ENCODE assay signal across 19 mouse cellular contexts in genomic region chr15:36945309-36945708, GRCm38 (mm10).
DNase-seq lines count a peak whose midpoint lies in the region; ATAC-seq and TF ChIP-seq lines count a peak whose summit lies in the region.
"Had no signal": no experiment of that assay in that cellular context is flagged by ENCODE, and none has a peak within 500 bp of the region (broad histone marks: within the 10 kb centered on the region; RNA-seq: fewer than 3 reads in every experiment).

No protein-coding gene starts in this region.

- no peak for TF ChIP-seq RAD21 in MEL (IDR thresholded peaks at IDR 0.05; ENCODE audit: low read depth, low read length)

- no peak for DNase-seq in hindbrain, embryonic 11.5 days (ENCODE audit: low spot score)
- no peak for DNase-seq in MEL (ENCODE audit: low read depth, low spot score)
- no peak for DNase-seq in hindbrain, postnatal 0 days (ENCODE audit: low spot score)
- no peak for DNase-seq in cerebellum, adult 8-10 months
- no peak for DNase-seq in retina, postnatal 1 day
- DNase-seq: adrenal gland, postnatal 10 days; cerebellum, adult 9-11 months; gastrocnemius, postnatal 14 days; heart, adult 11 months; kidney, postnatal 25 days; lung, postnatal 4 days; thymus, adult 2 months; thymus, postnatal 4 days had no signal

- H3K79me2 ChIP-seq in MEL (ENCODE audit: control insufficient read depth, insufficient read depth, low read length, poor library complexity) = no peaks in the 10 kb centered on the region

- H3K4me2 ChIP-seq in hindbrain, embryonic 13.5 days = no peak overlapping the region
- no peak overlapping the region for H3K4me2 ChIP-seq in hindbrain, embryonic 11.5 days (replicated peaks; ENCODE audit: low read depth, low read length)
- H3K4me2 ChIP-seq in hindbrain, postnatal 0 days (ENCODE audit: low read depth, low read length) = no peak overlapping the region
- H3K4me2 ChIP-seq in midbrain, embryonic 16.5 days (ENCODE audit: low read length) = no peak overlapping the region
- H3K4me2 ChIP-seq: embryonic facial prominence, embryonic 15.5 days; heart, embryonic 11.5 days had no signal

- H3K9ac ChIP-seq in hindbrain, embryonic 13.5 days = 0 out of 2 replicates have a peak overlapping the region, but pooled peaks have one; percentile 14
- no peak overlapping the region for H3K9ac ChIP-seq in hindbrain, embryonic 11.5 days (ENCODE audit: low read depth, low read length)
- no peak overlapping the region for H3K9ac ChIP-seq in MEL (ENCODE audit: control insufficient read depth, low read depth, low read length, poor library complexity, severe bottlenecking)
- no peak overlapping the region for H3K9ac ChIP-seq in hindbrain, postnatal 0 days (replicated peaks; ENCODE audit: low read length)
- H3K9ac ChIP-seq in midbrain, embryonic 16.5 days (ENCODE audit: low read depth, low read length) = no peak overlapping the region
- H3K9ac ChIP-seq: embryonic facial prominence, embryonic 15.5 days had no signal

- H3K36me3 ChIP-seq in hindbrain, embryonic 13.5 days = no peaks in the 10 kb centered on the region
- H3K36me3 ChIP-seq in hindbrain, embryonic 11.5 days (ENCODE audit: control insufficient read depth, insufficient read depth, low read length) = no peaks in the 10 kb centered on the region
- H3K36me3 ChIP-seq in MEL (ENCODE audit: control insufficient read depth in 1 of 2, insufficient read depth in 2 of 2, low read length in 2 of 2) = no peaks in the 10 kb centered on the region
- H3K36me3 ChIP-seq in hindbrain, postnatal 0 days (ENCODE audit: insufficient read depth, low read length) = no peaks in the 10 kb centered on the region
- no peaks in the 10 kb centered on the region for H3K36me3 ChIP-seq in midbrain, embryonic 16.5 days (ENCODE audit: control insufficient read depth, insufficient read depth, low read length)
- H3K36me3 ChIP-seq: embryonic facial prominence, embryonic 15.5 days had no signal

- 75% methylated on average over 4 of the region's 4 CpGs for WGBS in hindbrain, embryonic 13.5 days
- 81% methylated on average over 4 of the region's 4 CpGs for WGBS in hindbrain, embryonic 11.5 days
- WGBS in hindbrain, postnatal 0 days = 83% methylated on average over 4 of the region's 4 CpGs
- 90% methylated on average over 4 of the region's 4 CpGs for WGBS in midbrain, embryonic 16.5 days

- no peaks in the 10 kb centered on the region for H3K27me3 ChIP-seq in hindbrain, embryonic 13.5 days
- no peaks in the 10 kb centered on the region for H3K27me3 ChIP-seq in hindbrain, embryonic 11.5 days (ENCODE audit: control insufficient read depth, insufficient read depth, low read length)
- H3K27me3 ChIP-seq in MEL (ENCODE audit: control insufficient read depth in 1 of 2, insufficient read depth in 2 of 2, low read length in 2 of 2) = no peaks in the 10 kb centered on the region
- no peaks in the 10 kb centered on the region for H3K27me3 ChIP-seq in hindbrain, postnatal 0 days (ENCODE audit: insufficient read depth, low read length)
- no peaks in the 10 kb centered on the region for H3K27me3 ChIP-seq in midbrain, embryonic 16.5 days (ENCODE audit: control insufficient read depth, insufficient read depth, low read depth, low read length)
- H3K27me3 ChIP-seq: embryonic facial prominence, embryonic 15.5 days had no signal

- no peak for ATAC-seq in hindbrain, embryonic 13.5 days (ENCODE audit: low FRiP score)
- ATAC-seq in hindbrain, embryonic 11.5 days (ENCODE audit: low FRiP score) = no peak
- no peak for ATAC-seq in hindbrain, postnatal 0 days
- no peak for ATAC-seq in midbrain, embryonic 16.5 days
- ATAC-seq: intestine, postnatal 0 days had no signal

- TF ChIP-seq CTCF in MEL (IDR thresholded peaks at IDR 0.05 in 2 of 3, conservative IDR thresholded peaks at IDR 0.05 in 1 of 3; ENCODE audit: control insufficient read depth in 1 of 3, insufficient read depth in 1 of 3, low read depth in 2 of 3, low read length in 3 of 3, poor library complexity in 1 of 3, severe bottlenecking in 1 of 3) = no peak
- no peak for TF ChIP-seq CTCF in hindbrain, postnatal 0 days (IDR thresholded peaks at IDR 0.05; ENCODE audit: low read depth)

- H3K4me1 ChIP-seq in hindbrain, embryonic 13.5 days (replicated peaks) = peaks cover 30% of the 10 kb centered on the region
- no peaks in the 10 kb centered on the region; the same call in 1 of the 2 replicates for H3K4me1 ChIP-seq in hindbrain, embryonic 11.5 days (replicated peaks; ENCODE audit: control insufficient read depth, insufficient read depth, low read length)
- H3K4me1 ChIP-seq in MEL (ENCODE audit: control insufficient read depth in 1 of 2, insufficient read depth in 2 of 2, low read length in 2 of 2) = no peaks in the 10 kb centered on the region; a peak in 1 of 4 replicates
- H3K4me1 ChIP-seq in hindbrain, postnatal 0 days (ENCODE audit: insufficient read depth, low read length) = peaks cover 23% of the 10 kb centered on the region
- H3K4me1 ChIP-seq in midbrain, embryonic 16.5 days (ENCODE audit: control insufficient read depth, insufficient read depth, low read length) = peaks cover 25% of the 10 kb centered on the region

- TF ChIP-seq EP300 in MEL (IDR thresholded peaks at IDR 0.05; ENCODE audit: low read depth in 1 of 2, low read length in 2 of 2) = no peak

- no peak overlapping the region for H3K27ac ChIP-seq in hindbrain, embryonic 13.5 days
- H3K27ac ChIP-seq in hindbrain, embryonic 11.5 days (ENCODE audit: low read depth, low read length) = no peak overlapping the region
- H3K27ac ChIP-seq in MEL (ENCODE audit: control insufficient read depth, low read depth, low read length) = no peak overlapping the region
- peak overlapping the region; percentile 41; the same call in 1 of the 2 replicates for H3K27ac ChIP-seq in hindbrain, postnatal 0 days
- H3K27ac ChIP-seq in midbrain, embryonic 16.5 days (ENCODE audit: low read length) = peak overlapping the region; percentile 85
- H3K27ac ChIP-seq: embryonic facial prominence, embryonic 15.5 days; stomach, postnatal 0 days had no signal

- no peaks in the 10 kb centered on the region for H3K9me3 ChIP-seq in hindbrain, embryonic 13.5 days
- H3K9me3 ChIP-seq in hindbrain, embryonic 11.5 days (ENCODE audit: control insufficient read depth, low read length) = no peaks in the 10 kb centered on the region
- H3K9me3 ChIP-seq in MEL (replicated peaks; ENCODE audit: insufficient read depth, low read length) = no peaks in the 10 kb centered on the region
- no peaks in the 10 kb centered on the region for H3K9me3 ChIP-seq in hindbrain, postnatal 0 days (ENCODE audit: low read length)
- no peaks in the 10 kb centered on the region for H3K9me3 ChIP-seq in midbrain, embryonic 16.5 days (replicated peaks; ENCODE audit: control insufficient read depth, low read length, poor library complexity, severe bottlenecking)
- H3K9me3 ChIP-seq: embryonic facial prominence, embryonic 15.5 days had no signal

- TF ChIP-seq POLR2A in MEL (IDR thresholded peaks at IDR 0.05; ENCODE audit: control insufficient read depth in 1 of 2, insufficient read depth in 1 of 2, low read depth in 1 of 2, low read length in 2 of 2, poor library complexity in 1 of 2) = no peak

- H3K4me3 ChIP-seq in hindbrain, embryonic 13.5 days = no peak overlapping the region
- H3K4me3 ChIP-seq in hindbrain, embryonic 11.5 days (ENCODE audit: low read depth, low read length) = no peak overlapping the region
- no peak overlapping the region for H3K4me3 ChIP-seq in MEL (ENCODE audit: control insufficient read depth in 1 of 2, insufficient read depth in 1 of 2, low read depth in 2 of 2, low read length in 2 of 2)
- no peak overlapping the region for H3K4me3 ChIP-seq in hindbrain, postnatal 0 days (ENCODE audit: low read length)
- no peak overlapping the region for H3K4me3 ChIP-seq in midbrain, embryonic 16.5 days (ENCODE audit: low read depth, low read length)
- H3K4me3 ChIP-seq: embryonic facial prominence, embryonic 15.5 days had no signal

TF ChIP-seq in MEL, 35 proteins besides CTCF, POLR2A, EP300 and RAD21:
- no peak for TF ChIP-seq MXI1 (IDR thresholded peaks at IDR 0.05; ENCODE audit: low read depth, low read length)
- peak; percentile 60; the same call in 1 of the 2 replicates for TF ChIP-seq USF1 (IDR thresholded peaks at IDR 0.05; ENCODE audit: low read depth, low read length)

Comparison
In these comparisons a context has a peak if more than half of its experiments do, and no peak if none do; other contexts are left out.
1. H3K27ac ChIP-seq: peak in hindbrain, postnatal 0 days (single experiment) and midbrain, embryonic 16.5 days (single experiment); none in hindbrain, embryonic 13.5 days (single experiment), hindbrain, embryonic 11.5 days (single experiment) and MEL (single experiment).